Mouse (Mus musculus) hindbrain, embryonic 16.5 days (tissue): ENCODE measurements around the gene Arl6ip1. TPM values are rescaled to one million over a fixed set of nuclear protein-coding genes. Genes with fewer than 3 reads are reported as not detected.

ENCODE experiments used
- ATAC-seq: fragments of 200-750 bp; cut with Nextera tagmentation; 2 replicates; pipeline ENCODE4 v1.8.0; 2017; ENCODE audit warnings: moderate TSS enrichment, moderate library complexity
- H3K27ac ChIP-seq: fragments of 300-500 bp; sonication (generic); 2 replicates; pipeline ENCODE4 v1.5.1; 2014; ENCODE audit warnings: low read depth, mild to moderate bottlenecking, control low read depth, low read length, moderate library complexity
- H3K27me3 ChIP-seq: fragments of 300-500 bp; sonication (generic); replicated peaks from 2 replicates; pipeline ENCODE4 v1.6.1; 2014; ENCODE audit warnings: low read length; ENCODE audit not compliant: control insufficient read depth, insufficient read depth
- H3K36me3 ChIP-seq: fragments of 300-500 bp; sonication (generic); 2 replicates; pipeline ENCODE4 v1.6.1; 2014; ENCODE audit warnings: mild to moderate bottlenecking, low read length, moderate library complexity, mixed read lengths; ENCODE audit not compliant: control insufficient read depth, insufficient read depth
- H3K4me1 ChIP-seq: fragments of 300-500 bp; sonication (generic); 2 replicates; pipeline ENCODE4 v1.6.1; 2014; ENCODE audit warnings: low read depth, low read length; ENCODE audit not compliant: control insufficient read depth, insufficient read depth
- H3K4me2 ChIP-seq: fragments of 300-500 bp; sonication (generic); 2 replicates; pipeline ENCODE4 v1.6.1; 2014; ENCODE audit warnings: mild to moderate bottlenecking, low read length, control low read depth, moderate library complexity
- H3K4me3 ChIP-seq: fragments of 300-500 bp; sonication (generic); 2 replicates; pipeline ENCODE4 v1.5.1; 2014; ENCODE audit warnings: mild to moderate bottlenecking, low read length, control low read depth, moderate library complexity
- H3K9ac ChIP-seq: fragments of 300-500 bp; sonication (generic); 2 replicates; pipeline ENCODE4 v1.6.1; 2014; ENCODE audit warnings: low read depth, mild to moderate bottlenecking, control low read depth, low read length, moderate library complexity
- H3K9me3 ChIP-seq: fragments of 300-500 bp; sonication (generic); 2 replicates; pipeline ENCODE4 v1.6.1; 2014; ENCODE audit warnings: mild to moderate bottlenecking, low read length, moderate library complexity; ENCODE audit not compliant: control insufficient read depth
- WGBS: fragments of 180-500 bp; shearing (Covaris S2); extraction: QIAGEN DNeasy Blood & Tissue Kit; methylation state at CpG from one replicate; pipeline ENCODE4 v1.1.7; 2014; 5-methylcytosine and 5-hydroxymethylcytosine counted together
- polyA plus RNA-seq: library from polyadenylated mRNA; unstranded; fragments of >200 nt; fragmentation: Nextera tagmentation; extraction: Ambion mirVana; gene quantifications from 2 replicates; pipeline ENCODE4 v1.2.1, GENCODE M21; 2015

Arl6ip1 gene
- polyA plus RNA-seq, 1 experiment from 2014 or later, result 635 TPM

GRCm38 (mm10) chr7:118141271-118141670 is 11.8 kb upstream of the Arl6ip1 start:
- no peaks in the 10 kb centered on the region for H3K9me3 ChIP-seq
- H3K27ac ChIP-seq, result no peak overlapping the region
- WGBS, result 93% methylated on average over 7 of the region's 7 CpGs

GRCm38 (mm10) chr7:118135128-118135527 is 5.7 kb upstream of the Arl6ip1 start:
- H3K4me3 ChIP-seq, result no peak overlapping the region
- no peak overlapping the region for H3K4me2 ChIP-seq
- peaks cover 27% of the 10 kb centered on the region for H3K36me3 ChIP-seq
- ATAC-seq, result no peak
- H3K9me3 ChIP-seq, result no peaks in the 10 kb centered on the region
- no peak overlapping the region for H3K9ac ChIP-seq
- H3K27me3 ChIP-seq, result no peaks in the 10 kb centered on the region
- WGBS, result 71% methylated on average over 11 of the region's 11 CpGs
- H3K4me1 ChIP-seq, result peaks cover 2% of the 10 kb centered on the region
- H3K27ac ChIP-seq, result no peak overlapping the region

More at GRCm38 (mm10) chr7:118141271-118141670, 11.8 kb upstream of the Arl6ip1 start:
- no peaks in the 10 kb centered on the region for H3K4me1 ChIP-seq
- H3K36me3 ChIP-seq, result peaks cover 34% of the 10 kb centered on the region
- no peak overlapping the region for H3K4me3 ChIP-seq
- H3K27me3 ChIP-seq, result no peaks in the 10 kb centered on the region
- no peak for ATAC-seq
- no peak overlapping the region for H3K4me2 ChIP-seq
- H3K9ac ChIP-seq, result no peak overlapping the region

DNA sequence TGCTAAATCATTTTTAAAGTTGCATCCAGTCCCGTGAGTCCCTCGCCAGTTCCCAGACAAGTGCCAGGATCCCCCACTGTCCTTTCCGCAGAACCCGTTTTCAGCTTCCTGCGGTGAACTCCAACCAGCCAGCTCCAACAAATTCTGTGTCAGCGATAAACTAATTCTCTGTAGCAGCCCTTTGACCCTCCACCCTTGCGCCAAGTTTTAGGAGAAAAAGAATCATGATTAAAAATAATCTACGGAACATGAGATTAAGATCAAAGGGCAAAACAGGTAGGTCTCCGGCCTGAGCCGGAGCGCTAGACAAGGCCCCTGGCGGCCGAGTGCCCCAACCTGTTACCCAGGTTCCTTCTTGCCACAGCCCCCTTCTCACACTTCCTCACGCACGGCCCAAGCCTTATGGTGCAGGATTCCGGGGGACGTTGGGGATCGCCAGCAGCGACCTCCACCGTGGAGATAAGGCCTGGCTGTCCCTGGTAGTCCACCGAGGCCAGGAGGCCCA is 485 bp downstream of the Arl6ip1 start:
- Histone ChIP-seq H3K9me3 (no peaks in the 10 kb centered on the region), H3K27me3 (no peaks in the 10 kb centered on the region), H3K9ac (peak overlapping the region; percentile 71), H3K36me3 (0 out of 2 replicates have a peak, but pooled peaks cover 2% of the 10 kb centered on the region), H3K27ac (peak overlapping the region; percentile 80), H3K4me2 (peak overlapping the region; percentile 59), H3K4me3 (peak overlapping the region; percentile 55), H3K4me1 (peaks cover 21% of the 10 kb centered on the region)
- peak; percentile 78 for ATAC-seq
- WGBS, result 0% methylated on average over 21 of the region's 21 CpGs

DNA sequence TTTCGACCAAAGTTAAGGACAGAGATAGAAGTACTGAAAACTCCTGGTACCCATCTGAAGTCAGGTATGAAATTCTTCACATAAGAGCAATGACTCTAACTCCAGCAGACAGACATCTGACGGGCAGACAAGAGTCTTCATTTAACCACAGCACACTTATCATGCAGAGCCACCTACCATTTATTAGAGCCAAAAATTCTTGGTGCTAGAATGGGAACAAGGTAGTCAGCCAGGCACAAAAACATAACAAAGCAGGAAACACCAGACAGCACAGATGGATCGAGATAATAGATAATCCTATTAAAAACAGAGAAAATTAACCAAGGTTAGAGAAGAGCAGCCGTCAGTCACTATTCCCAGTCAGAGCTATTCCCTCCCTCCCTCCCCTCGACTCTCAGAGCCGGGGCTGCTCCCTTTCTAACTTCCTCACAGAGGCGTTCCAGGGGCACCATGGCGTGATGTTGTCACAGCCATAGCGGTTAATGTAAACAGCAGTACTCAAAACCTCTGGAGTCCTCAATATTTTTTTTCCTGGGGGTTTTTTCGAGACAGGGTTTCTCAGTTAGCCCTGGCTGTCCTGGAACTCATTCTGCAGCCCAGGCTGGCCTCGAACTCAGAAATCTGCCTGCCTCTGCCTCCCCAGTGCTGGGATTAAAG is 3.1 kb downstream of the Arl6ip1 start:
- Histone ChIP-seq H3K4me2 (no peak overlapping the region), H3K4me3 (no peak overlapping the region), H3K4me1 (peaks cover 21% of the 10 kb centered on the region), H3K9me3 (no peaks in the 10 kb centered on the region), H3K36me3 (peaks cover 8% of the 10 kb centered on the region), H3K27ac (no peak overlapping the region), H3K9ac (no peak overlapping the region), H3K27me3 (no peaks in the 10 kb centered on the region)
- WGBS, result 72% methylated on average over 11 of the region's 11 CpGs
- ATAC-seq, result no peak

- peaks cover 12% of the 10 kb centered on the region for H3K36me3 ChIP-seq
- no peak overlapping the region for H3K9ac ChIP-seq
- H3K4me3 ChIP-seq, result no peak overlapping the region
- H3K27me3 ChIP-seq, result no peaks in the 10 kb centered on the region
- no peak for ATAC-seq
- no peaks in the 10 kb centered on the region for H3K9me3 ChIP-seq
- H3K4me1 ChIP-seq, result peaks cover 21% of the 10 kb centered on the region
- H3K4me2 ChIP-seq, result no peak overlapping the region
- no peak overlapping the region for H3K27ac ChIP-seq
Measured at GRCm38 (mm10) chr7:118125736-118126135, 3.7 kb downstream of the Arl6ip1 start.

DNA sequence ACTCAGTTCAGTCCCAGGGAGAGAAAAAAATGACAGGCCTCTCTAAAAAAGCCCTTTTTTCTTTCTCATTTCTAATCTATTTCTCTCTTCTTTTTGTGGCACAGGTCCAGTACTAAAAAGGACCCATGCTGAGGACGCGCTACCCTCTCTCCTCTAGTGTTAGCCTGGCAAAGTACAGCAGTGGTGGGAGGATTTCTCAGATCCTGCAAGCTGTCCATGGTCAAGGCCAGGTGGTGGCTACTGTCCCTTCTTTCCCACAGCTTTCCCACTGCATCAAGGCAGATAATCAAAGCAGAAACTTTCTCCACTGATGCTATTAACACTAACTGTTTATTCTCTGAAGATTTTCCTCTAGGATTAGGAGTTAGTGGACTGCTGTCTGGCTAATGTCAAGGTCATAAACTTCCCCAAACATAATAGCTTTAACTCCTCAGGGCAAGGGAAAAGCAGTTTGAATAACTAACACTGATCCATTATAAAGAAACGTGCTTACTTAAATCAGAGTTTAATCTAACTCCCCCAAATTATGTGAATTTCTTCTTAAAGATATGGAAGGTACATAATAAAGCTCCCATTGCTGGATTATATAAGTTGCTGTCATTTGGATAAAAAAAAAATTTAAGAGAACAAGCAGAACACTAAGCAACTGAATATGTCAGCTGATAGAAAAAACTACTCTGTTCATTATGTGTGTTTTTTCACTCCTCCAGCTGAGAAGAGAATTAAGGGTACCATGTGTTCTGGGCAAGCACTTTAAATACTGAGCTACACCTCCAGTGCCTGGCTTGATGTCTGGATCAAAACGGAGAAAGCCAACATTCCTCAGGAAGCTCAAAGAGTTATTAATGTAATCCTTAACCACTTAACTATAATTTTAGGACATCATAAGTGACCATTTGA is 5.7 kb downstream of the Arl6ip1 start:
- H3K36me3 ChIP-seq, result peaks cover 27% of the 10 kb centered on the region
- no peak for ATAC-seq

GRCm38 (mm10) chr7:118122235-118122634 is 7.2 kb downstream of the Arl6ip1 start:
- H3K27ac ChIP-seq, result no peak overlapping the region
- no peak overlapping the region for H3K4me3 ChIP-seq
- peaks cover 5% of the 10 kb centered on the region for H3K4me1 ChIP-seq
- H3K9me3 ChIP-seq, result no peaks in the 10 kb centered on the region
- H3K36me3 ChIP-seq, result peaks cover 32% of the 10 kb centered on the region
- ATAC-seq, result no peak
- no peak overlapping the region for H3K4me2 ChIP-seq
- H3K27me3 ChIP-seq, result no peaks in the 10 kb centered on the region
- H3K9ac ChIP-seq, result no peak overlapping the region
- WGBS, result over 99% methylated on average over 7 of the region's 7 CpGs

More for the DNA sequence above, 5.7 kb downstream of the Arl6ip1 start:
- no peak overlapping the region for H3K4me3 ChIP-seq
- 92% methylated on average over 4 of the region's 4 CpGs for WGBS
- H3K9ac ChIP-seq, result no peak overlapping the region
- no peak overlapping the region for H3K27ac ChIP-seq
- H3K4me1 ChIP-seq, result peaks cover 17% of the 10 kb centered on the region
- no peaks in the 10 kb centered on the region for H3K27me3 ChIP-seq
- no peaks in the 10 kb centered on the region for H3K9me3 ChIP-seq
- no peak overlapping the region for H3K4me2 ChIP-seq

DNA sequence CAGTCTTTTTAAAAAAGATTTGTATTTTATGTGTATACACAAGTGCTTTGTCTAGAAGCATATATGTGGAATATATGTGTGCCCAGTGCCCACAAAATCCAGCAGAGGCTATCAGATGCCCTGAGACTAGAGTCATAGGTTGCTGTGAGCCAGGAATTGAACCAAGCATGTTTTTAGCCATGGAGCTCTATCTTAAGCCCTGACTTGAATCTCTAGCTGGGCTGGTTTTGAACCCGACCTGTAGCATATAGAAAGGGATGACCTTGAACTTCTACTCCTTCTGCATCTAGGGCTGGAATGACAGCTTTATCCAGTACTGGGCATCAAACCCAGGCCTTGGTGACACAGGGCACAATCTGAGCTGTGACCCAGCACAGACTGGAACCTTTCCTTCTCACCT is 8.8 kb downstream of the Arl6ip1 start:
- Histone ChIP-seq H3K9ac (no peak overlapping the region), H3K36me3 (peaks cover 30% of the 10 kb centered on the region), H3K27me3 (no peaks in the 10 kb centered on the region), H3K9me3 (no peaks in the 10 kb centered on the region), H3K27ac (no peak overlapping the region), H3K4me1 (no peaks in the 10 kb centered on the region), H3K4me3 (no peak overlapping the region), H3K4me2 (no peak overlapping the region)
- 94% methylated on average over 1 of the region's 1 CpGs for WGBS
- no peak for ATAC-seq

DNA sequence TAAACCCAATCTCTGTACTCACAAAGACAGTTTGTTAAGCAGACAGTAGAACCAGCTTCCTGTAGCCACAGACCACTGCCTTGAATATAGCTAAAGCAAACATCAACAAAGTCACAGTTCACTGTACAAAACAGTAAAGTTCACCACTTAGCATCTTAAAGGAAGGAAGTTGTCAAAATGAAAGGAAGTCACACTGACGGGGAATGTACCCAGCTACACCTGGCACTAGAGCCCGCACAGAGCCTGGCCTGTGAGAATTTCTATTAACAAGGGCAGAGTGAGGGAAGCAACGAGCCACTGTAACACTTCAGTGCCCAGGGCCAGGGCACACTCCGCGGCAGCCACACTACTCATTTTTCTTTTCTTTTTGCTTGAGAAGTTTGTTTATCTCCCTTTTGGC is 9.5 kb downstream of the Arl6ip1 start:
- H3K27me3 ChIP-seq, result no peaks in the 10 kb centered on the region
- 78% methylated on average over 5 of the region's 5 CpGs for WGBS
- peaks cover 1% of the 10 kb centered on the region; the same call in 1 of the 2 replicates for H3K4me1 ChIP-seq
- peaks cover 30% of the 10 kb centered on the region for H3K36me3 ChIP-seq
- no peaks in the 10 kb centered on the region for H3K9me3 ChIP-seq
- no peak overlapping the region for H3K4me3 ChIP-seq
- H3K9ac ChIP-seq, result no peak overlapping the region
- no peak for ATAC-seq
- no peak overlapping the region for H3K4me2 ChIP-seq
- H3K27ac ChIP-seq, result no peak overlapping the region
